Mouse (Mus musculus) stomach, postnatal 0 days (tissue): ENCODE measurements around the gene Fam53a.

Source experiments
- CTCF ChIP-seq: IDR thresholded peaks from 2 replicates; pipeline ENCODE4 v1.5.1; 2016; ENCODE audit warnings: antibody characterized with exemption, low read depth, mild to moderate bottlenecking, moderate library complexity
- EP300 ChIP-seq: optimal IDR thresholded peaks from 2 replicates; pipeline ENCODE3; 2016; ENCODE audit warnings: antibody characterized with exemption

- TF ChIP-seq CTCF, result no peak
- TF ChIP-seq EP300, result no peak
Measured at GRCm38 (mm10) chr5:33609226-33609625, 20.2 kb downstream of the Fam53a start.
